Mouse (Mus musculus) intestine, embryonic 14.5 days (tissue): ENCODE data around the gene Ift80. TPM values are rescaled to one million over a fixed set of nuclear protein-coding genes. Genes with fewer than 3 reads are reported as not detected.
"Not testable (repeated sequence)": the region's sequence is repeated elsewhere in the genome, so short reads cannot be mapped to it uniquely, and the experiment has no call there.

Experiments used
- ATAC-seq: fragments of 200-750 bp; cut with Nextera tagmentation; replicated peaks from 2 replicates; pipeline ENCODE4 v1.8.0; 2017; ENCODE audit warnings: low read depth, moderate number of reproducible peaks, moderate TSS enrichment, moderate library complexity; ENCODE audit not compliant: low FRiP score, low TSS enrichment
- DNase-seq: peaks from one replicate; pipeline ENCODE4 v3.0.0-alpha.2; 2018; ENCODE audit warnings: low spot score
- H3K27ac ChIP-seq: fragments of 300-500 bp; sonication (generic); 2 replicates; pipeline ENCODE4 v1.5.1; 2014; ENCODE audit warnings: low read depth, mild to moderate bottlenecking, control low read depth
- H3K27me3 ChIP-seq: fragments of 300-500 bp; sonication (generic); replicated peaks from 2 replicates; pipeline ENCODE4 v1.6.1; 2014; ENCODE audit warnings: low read length, control low read depth; ENCODE audit not compliant: control insufficient read depth, insufficient read depth
- H3K36me3 ChIP-seq: fragments of 300-500 bp; sonication (generic); 2 replicates; pipeline ENCODE4 v1.6.1; 2014; ENCODE audit warnings: low read length, control low read depth; ENCODE audit not compliant: control insufficient read depth, insufficient read depth
- H3K4me1 ChIP-seq: fragments of 300-500 bp; sonication (generic); replicated peaks from 2 replicates; pipeline ENCODE4 v1.6.1; 2014; ENCODE audit warnings: low read length, control low read depth, mixed read lengths; ENCODE audit not compliant: control insufficient read depth, insufficient read depth
- H3K4me2 ChIP-seq: fragments of 300-500 bp; sonication (generic); 2 replicates; pipeline ENCODE4 v1.6.1; 2014; ENCODE audit warnings: low read length
- H3K4me3 ChIP-seq: fragments of 300-500 bp; sonication (generic); 2 replicates; pipeline ENCODE4 v1.5.1; 2014; ENCODE audit warnings: low read depth, low read length, control low read depth, mixed read lengths
- H3K9ac ChIP-seq: fragments of 300-500 bp; sonication (generic); 2 replicates; pipeline ENCODE4 v1.6.1; 2014; ENCODE audit warnings: mild to moderate bottlenecking, low read length
- H3K9me3 ChIP-seq: fragments of 300-500 bp; sonication (generic); 2 replicates; pipeline ENCODE4 v1.6.1; 2016; ENCODE audit warnings: low read length, control low read depth; ENCODE audit not compliant: control insufficient read depth
- WGBS: fragments of 180-500 bp; shearing (Covaris S2); extraction: QIAGEN DNeasy Blood & Tissue Kit; methylation state at CpG from one replicate; pipeline ENCODE4 v1.1.7; 2014; 5-methylcytosine and 5-hydroxymethylcytosine counted together
- polyA plus RNA-seq: library from polyadenylated mRNA; unstranded; fragments of >200 nt; fragmentation: Nextera tagmentation; extraction: Ambion mirVana; gene quantifications from 2 replicates; pipeline ENCODE4 v1.2.1, GENCODE M21; 2014

The Ift80 gene
- polyA plus RNA-seq, 1 experiment from 2014 or later, result 12.5 TPM

DNA sequence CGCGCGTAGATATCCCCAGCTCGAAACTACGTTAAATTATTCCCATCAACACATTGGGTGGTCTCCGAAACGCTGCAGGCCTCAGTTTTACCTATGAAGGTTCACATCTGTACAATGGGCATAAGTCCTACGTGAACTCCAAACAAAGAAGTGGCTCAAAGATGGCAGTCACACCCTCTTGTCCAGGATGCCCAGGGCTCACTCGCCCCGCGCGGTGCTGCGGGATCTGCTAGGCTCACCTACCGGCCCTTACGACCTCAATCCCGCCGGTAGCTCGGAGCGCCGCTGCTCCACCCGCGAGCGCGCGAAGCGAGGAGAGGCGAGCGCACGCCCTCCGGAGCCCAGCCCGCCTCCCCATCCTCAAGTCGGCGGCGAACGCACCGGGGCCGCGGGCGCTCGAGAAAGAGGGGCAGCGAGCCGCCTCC is 39.8 kb upstream of the Ift80 start:
- H3K4me1 ChIP-seq, result 0 out of 2 replicates have a peak, but pooled peaks cover 2% of the 10 kb centered on the region
- DNase-seq, result peak; percentile 86

DNA sequence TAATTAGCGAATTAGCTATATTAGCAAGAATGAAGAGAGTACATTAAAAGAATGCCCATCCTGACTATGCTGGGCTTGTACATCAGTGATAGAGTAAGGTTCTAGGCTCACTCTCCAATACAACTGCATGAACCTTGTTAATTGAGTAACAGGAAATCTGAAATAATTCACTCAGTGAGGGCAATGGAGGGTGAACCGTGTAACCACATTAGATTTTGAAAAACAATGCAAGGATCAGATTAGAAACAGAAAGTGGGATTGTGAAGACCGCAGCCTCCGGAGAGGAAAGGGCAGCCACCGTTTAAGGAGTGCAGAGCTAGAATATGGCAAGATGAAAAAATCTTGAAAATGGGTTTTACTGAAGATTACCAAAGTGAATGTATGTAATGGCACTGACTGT is 36.9 kb upstream of the Ift80 start:
- ATAC-seq (no peak), DNase-seq (no peak)
- 80% methylated on average over 5 of the region's 5 CpGs for WGBS
- H3K9me3 ChIP-seq, result no peaks in the 10 kb centered on the region
- peak overlapping the region; percentile 25 for H3K4me2 ChIP-seq
- peaks cover 38% of the 10 kb centered on the region for H3K36me3 ChIP-seq
- H3K4me1 ChIP-seq, result 0 out of 2 replicates have a peak, but pooled peaks cover 2% of the 10 kb centered on the region
- peak overlapping the region; percentile 3; the same call in 1 of the 2 replicates for H3K4me3 ChIP-seq
- H3K9ac ChIP-seq, result no peak overlapping the region
- H3K27ac ChIP-seq, result no peak overlapping the region
- no peaks in the 10 kb centered on the region for H3K27me3 ChIP-seq

More for the DNA sequence above, 39.8 kb upstream of the Ift80 start:
- H3K27me3 ChIP-seq, result no peaks in the 10 kb centered on the region
- ATAC-seq, result peak; percentile 42
- peak overlapping the region; percentile 91 for H3K4me3 ChIP-seq
- H3K9ac ChIP-seq, result peak overlapping the region; percentile 84
- peaks cover 20% of the 10 kb centered on the region for H3K36me3 ChIP-seq
- no peaks in the 10 kb centered on the region for H3K9me3 ChIP-seq
- under 1% methylated on average over 41 of the region's 42 CpGs for WGBS
- peak overlapping the region; percentile 54 for H3K4me2 ChIP-seq
- peak overlapping the region; percentile 96 for H3K27ac ChIP-seq

DNA sequence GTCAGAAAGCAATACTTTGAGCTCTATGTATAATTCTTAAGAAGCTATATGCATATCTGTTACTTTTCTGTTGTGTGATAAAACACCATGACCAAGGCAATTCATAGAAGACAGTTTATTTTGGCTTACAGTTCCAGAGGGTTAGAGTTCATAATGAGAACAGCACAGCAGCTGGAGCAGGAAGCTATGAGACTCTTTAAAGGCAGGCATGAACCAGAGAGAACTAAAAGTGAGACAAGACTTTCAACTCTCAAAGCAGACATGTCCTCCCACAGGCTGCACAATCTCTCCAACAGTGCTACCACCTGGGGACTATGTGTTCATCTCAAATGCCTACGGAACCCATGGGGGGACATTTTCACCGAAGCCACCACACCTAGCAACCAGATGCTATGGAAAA is 35.7 kb upstream of the Ift80 start:
- Histone ChIP-seq H3K4me1 (0 out of 2 replicates have a peak, but pooled peaks cover 2% of the 10 kb centered on the region), H3K36me3 (peaks cover 49% of the 10 kb centered on the region), H3K27me3 (no peaks in the 10 kb centered on the region), H3K27ac (no peak overlapping the region), H3K4me3 (peak overlapping the region; percentile 10; the same call in 1 of the 2 replicates), H3K9ac (no peak overlapping the region), H3K9me3 (no peaks in the 10 kb centered on the region), H3K4me2 (no peak overlapping the region)
- ATAC-seq (no peak), DNase-seq (no peak)
- WGBS, result 93% methylated on average over 2 of the region's 2 CpGs

DNA sequence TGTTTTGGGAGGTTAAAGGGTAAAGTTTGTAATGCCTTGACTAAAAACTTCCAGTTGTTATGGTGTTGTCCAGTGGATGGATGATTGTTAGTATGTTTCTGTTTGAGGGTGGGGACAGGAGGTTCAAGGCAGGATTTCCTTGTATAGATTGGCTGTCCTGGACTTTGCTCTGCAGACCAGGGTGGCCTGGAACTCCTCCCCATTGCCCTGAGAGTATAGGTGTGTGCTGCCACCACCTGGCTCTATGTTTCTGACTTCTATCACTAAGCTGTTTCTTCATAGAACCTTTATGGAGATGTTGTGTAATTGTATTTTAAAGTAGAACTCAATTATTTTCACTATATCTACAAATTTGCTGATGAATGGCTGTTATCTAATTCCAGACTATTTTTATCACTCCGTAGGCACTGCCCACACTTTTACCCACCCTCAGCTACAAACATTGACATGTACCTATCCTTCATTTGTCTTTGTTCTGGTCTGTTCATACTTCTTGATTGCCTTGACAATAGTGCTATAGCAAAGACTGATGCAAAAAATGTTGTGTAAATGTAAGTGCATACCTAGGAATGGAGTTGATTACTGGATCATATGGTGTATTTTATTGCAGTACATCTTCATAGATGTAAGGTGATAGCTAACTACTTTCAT is 21.9 kb upstream of the Ift80 start:
- 88% methylated on average over 1 of the region's 1 CpGs for WGBS
- Histone ChIP-seq H3K27ac (no peak overlapping the region), H3K4me2 (no peak overlapping the region), H3K9me3 (no peaks in the 10 kb centered on the region), H3K4me3 (no peak overlapping the region), H3K27me3 (no peaks in the 10 kb centered on the region), H3K9ac (no peak overlapping the region), H3K4me1 (no peaks in the 10 kb centered on the region), H3K36me3 (peaks cover 91% of the 10 kb centered on the region)
- ATAC-seq, result no peak
- DNase-seq, result no peak

DNA sequence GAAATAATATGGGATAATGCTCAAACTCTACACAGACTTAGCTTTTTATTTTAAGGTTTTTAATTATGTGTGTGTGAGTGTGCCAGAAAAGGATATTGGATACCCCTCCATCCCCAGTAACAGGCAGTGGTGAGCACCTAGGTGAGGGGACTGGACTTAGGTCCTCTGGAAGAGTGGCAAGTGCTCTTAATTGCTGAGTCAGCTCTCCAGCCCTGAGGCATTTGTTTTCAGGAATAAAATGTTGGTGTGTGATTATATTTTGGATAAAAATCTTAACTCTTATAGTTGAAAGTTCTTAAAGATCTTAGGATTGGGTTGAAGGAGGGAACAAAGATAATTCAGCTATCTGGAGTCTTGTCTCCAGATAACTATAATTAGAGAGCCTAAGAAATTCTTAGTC is 16.4 kb upstream of the Ift80 start:
- Histone ChIP-seq H3K4me1 (no peaks in the 10 kb centered on the region), H3K9ac (no peak overlapping the region), H3K4me2 (no peak overlapping the region), H3K9me3 (no peaks in the 10 kb centered on the region), H3K36me3 (peaks cover 93% of the 10 kb centered on the region), H3K27me3 (no peaks in the 10 kb centered on the region), H3K27ac (no peak overlapping the region), H3K4me3 (no peak overlapping the region)
- ATAC-seq, result no peak
- DNase-seq, result no peak

DNA sequence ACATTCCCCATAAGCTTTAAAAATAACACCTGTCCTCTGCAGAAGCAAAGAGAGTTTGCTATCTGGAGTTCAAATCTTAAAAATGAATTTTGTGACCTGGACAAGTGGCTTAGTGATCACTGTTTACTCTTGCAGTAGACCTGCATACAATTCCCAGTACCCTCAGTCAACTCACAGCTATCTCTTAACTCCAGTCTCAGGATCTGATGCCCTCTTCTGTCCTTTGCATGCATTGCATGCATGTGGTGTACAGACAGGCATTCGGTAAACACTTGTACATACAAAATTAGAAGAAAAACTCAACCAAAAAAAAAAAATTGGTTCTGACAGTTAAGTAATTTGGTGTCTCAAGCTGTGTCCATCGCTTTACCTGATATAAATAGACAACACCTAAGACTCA is 15.9 kb upstream of the Ift80 start:
- Histone ChIP-seq H3K4me1 (no peaks in the 10 kb centered on the region), H3K4me2 (no peak overlapping the region), H3K4me3 (no peak overlapping the region), H3K9me3 (no peaks in the 10 kb centered on the region), H3K9ac (no peak overlapping the region), H3K27ac (no peak overlapping the region), H3K36me3 (peaks cover 88% of the 10 kb centered on the region), H3K27me3 (no peaks in the 10 kb centered on the region)
- WGBS, result 93% methylated on average over 2 of the region's 2 CpGs
- DNase-seq (no peak), ATAC-seq (no peak)

DNA sequence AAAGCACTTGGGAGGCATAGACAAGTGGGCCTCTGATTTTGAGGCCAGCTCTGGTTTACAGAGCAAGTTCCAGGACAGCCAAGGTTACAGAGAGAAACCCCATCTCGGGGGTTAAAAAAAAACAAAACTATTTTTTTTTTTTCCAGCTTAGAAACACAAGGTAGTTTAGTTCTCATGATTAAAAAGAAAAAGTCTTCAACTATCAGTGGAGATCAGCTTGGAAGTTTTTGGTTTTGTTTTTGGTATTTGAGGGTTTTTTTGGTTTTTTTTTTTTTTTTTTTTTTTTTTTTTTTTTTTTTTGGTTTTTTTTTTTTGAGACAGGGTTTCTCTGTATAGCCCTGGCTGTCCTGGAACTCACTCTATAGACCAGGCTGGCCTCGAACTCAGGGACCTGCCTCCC is 14.3 kb upstream of the Ift80 start:
- peaks cover 81% of the 10 kb centered on the region for H3K36me3 ChIP-seq
- ATAC-seq, H3K4me1 ChIP-seq, H3K27ac ChIP-seq, H3K27me3 ChIP-seq, DNase-seq, H3K4me2 ChIP-seq, H3K4me3 ChIP-seq, H3K9me3 ChIP-seq, H3K9ac ChIP-seq: not testable (repeated sequence)
- 100% methylated on average over 2 of the region's 2 CpGs for WGBS

DNA sequence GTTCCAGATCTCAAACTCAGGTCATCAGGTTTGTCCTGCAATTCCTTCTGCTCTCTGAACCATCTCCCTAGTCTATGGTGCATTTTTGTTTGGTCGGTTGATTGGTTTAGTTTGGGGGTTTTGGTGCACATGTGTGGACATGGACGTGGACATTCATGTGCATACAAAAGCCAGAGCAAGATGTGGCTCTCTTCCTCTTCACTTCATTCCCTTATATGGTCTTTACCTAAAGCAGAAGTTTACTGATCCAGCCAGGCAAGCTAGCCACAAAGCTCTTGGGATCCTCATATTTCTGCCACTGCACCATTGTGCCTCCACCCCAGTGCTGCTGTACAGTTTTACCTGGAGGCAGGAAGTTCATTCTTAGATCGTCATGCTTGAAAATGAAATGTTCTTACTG is 12.8 kb upstream of the Ift80 start:
- Histone ChIP-seq H3K9ac (no peak overlapping the region), H3K4me1 (no peaks in the 10 kb centered on the region), H3K27ac (no peak overlapping the region), H3K4me3 (no peak overlapping the region), H3K36me3 (peaks cover 75% of the 10 kb centered on the region), H3K9me3 (no peaks in the 10 kb centered on the region), H3K4me2 (no peak overlapping the region), H3K27me3 (no peaks in the 10 kb centered on the region)
- ATAC-seq (no peak), DNase-seq (no peak)
- WGBS, result 93% methylated on average over 3 of the region's 3 CpGs

DNA sequence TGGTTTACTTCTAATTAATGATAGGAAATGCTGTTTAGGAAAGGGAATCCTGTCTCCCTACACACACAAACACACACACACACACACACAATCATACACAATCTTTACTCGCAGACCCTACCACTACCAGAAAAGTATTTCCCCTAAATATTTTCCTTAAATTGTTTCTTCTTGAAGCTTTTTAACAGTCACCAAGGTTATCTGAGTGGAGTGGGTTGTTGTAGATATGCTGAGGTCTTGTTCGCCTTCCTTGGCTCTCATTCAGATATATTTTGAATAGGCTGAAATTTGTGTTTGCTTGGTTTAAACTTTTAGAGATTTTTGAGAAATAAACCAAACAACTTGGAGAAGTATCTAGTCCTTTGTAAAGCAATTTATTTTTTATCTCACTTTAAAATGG is 4.5 kb upstream of the Ift80 start:
- no peak for ATAC-seq
- 90% methylated on average over 2 of the region's 2 CpGs for WGBS

More for the DNA sequence above, 4.5 kb upstream of the Ift80 start:
- H3K27me3 ChIP-seq, result no peaks in the 10 kb centered on the region
- H3K4me3 ChIP-seq, result no peak overlapping the region
- no peak overlapping the region for H3K27ac ChIP-seq
- H3K9me3 ChIP-seq, result no peaks in the 10 kb centered on the region
- DNase-seq, result no peak
- no peak overlapping the region for H3K4me2 ChIP-seq
- peaks cover 20% of the 10 kb centered on the region for H3K36me3 ChIP-seq
- H3K4me1 ChIP-seq, result peaks cover 12% of the 10 kb centered on the region
- no peak overlapping the region for H3K9ac ChIP-seq
